Comparison of ENCODE assay signal across 8 mouse cellular contexts in the genomic region with DNA sequence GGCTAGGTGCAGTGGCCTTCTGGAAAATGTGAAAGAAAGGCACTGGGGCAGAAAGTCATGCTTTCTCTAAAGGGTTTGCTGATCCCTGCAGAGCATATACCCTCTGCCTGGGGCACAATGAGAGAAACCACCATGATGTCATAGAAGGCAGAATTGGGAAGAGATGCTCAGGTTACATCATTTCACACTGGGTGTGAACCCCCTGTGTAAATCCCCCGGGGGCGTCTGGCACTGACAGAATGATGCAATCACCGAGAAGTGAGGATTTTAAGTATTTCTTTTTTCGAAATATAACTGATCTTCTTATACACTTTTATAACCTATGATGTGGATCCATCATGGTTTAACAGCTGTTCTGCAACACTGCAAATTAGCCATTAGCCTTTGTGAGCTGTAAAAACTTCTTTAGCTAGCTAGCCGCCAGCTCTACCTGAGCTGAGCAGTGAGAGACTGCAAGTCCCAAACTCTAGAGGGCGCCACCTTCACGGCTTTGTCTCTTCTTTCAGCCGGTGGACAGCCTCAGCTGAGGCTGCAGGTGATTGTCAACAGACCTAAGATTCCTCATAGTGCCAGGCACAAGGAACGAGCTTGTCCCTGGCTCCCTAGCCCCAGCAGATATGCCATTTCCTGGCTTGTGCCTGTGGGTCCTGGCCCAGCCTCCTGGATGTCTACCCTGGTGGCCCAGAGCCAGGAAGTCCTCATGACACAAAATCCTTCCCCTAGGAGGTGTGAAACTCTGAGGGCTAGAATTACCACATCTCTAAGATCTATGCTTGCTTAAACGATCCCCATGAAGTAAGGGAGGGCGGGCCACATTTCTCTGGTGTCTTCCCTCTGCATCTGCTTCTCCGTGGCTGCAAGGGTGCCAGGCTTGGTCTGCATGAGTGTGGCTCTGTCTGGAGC. TPM values are rescaled to one million over a fixed set of nuclear protein-coding genes. Genes with fewer than 3 reads are reported as not detected.
A peak's percentile ranks its signal among the peaks of the same experiment; 100 is the strongest.
DNase-seq lines count a peak whose midpoint lies in the region; ATAC-seq lines count a peak whose summit lies in the region.

No protein-coding gene starts in this region.

- H3K27me3 ChIP-seq in heart, embryonic 12.5 days (replicated peaks): peaks cover 6% of the 10 kb centered on the region; the same call in 1 of the 2 replicates
- no peaks in the 10 kb centered on the region for H3K27me3 ChIP-seq in embryonic facial prominence, embryonic 12.5 days
- 0 out of 2 replicates have a peak, but pooled peaks cover 6% of the 10 kb centered on the region for H3K27me3 ChIP-seq in kidney, embryonic 15.5 days
- H3K27me3 ChIP-seq in stomach, embryonic 16.5 days (ENCODE audit: control insufficient read depth, insufficient read depth, low read length): no peaks in the 10 kb centered on the region

- peak; percentile 83 for DNase-seq in heart, adult 11 months
- peak; percentile 75 for DNase-seq in 416B (ENCODE audit: low read depth)
- peak; percentile 64 for DNase-seq in adrenal gland, postnatal 10 days
- peak; percentile 67 for DNase-seq in lung, postnatal 36 days

- no peak overlapping the region for H3K9ac ChIP-seq in heart, embryonic 12.5 days
- H3K9ac ChIP-seq in embryonic facial prominence, embryonic 12.5 days: no peak overlapping the region
- H3K9ac ChIP-seq in kidney, embryonic 15.5 days: no peak overlapping the region
- no peak overlapping the region for H3K9ac ChIP-seq in stomach, embryonic 16.5 days (ENCODE audit: low read length)

- WGBS in heart, embryonic 12.5 days: 35% methylated on average over 12 of the region's 12 CpGs
- 44% methylated on average over 12 of the region's 12 CpGs for WGBS in embryonic facial prominence, embryonic 12.5 days
- WGBS in kidney, embryonic 15.5 days: 35% methylated on average over 12 of the region's 12 CpGs
- 37% methylated on average over 12 of the region's 12 CpGs for WGBS in stomach, embryonic 16.5 days

- H3K4me2 ChIP-seq in heart, embryonic 12.5 days: no peak overlapping the region
- no peak overlapping the region for H3K4me2 ChIP-seq in embryonic facial prominence, embryonic 12.5 days (replicated peaks)
- no peak overlapping the region for H3K4me2 ChIP-seq in kidney, embryonic 15.5 days
- H3K4me2 ChIP-seq in stomach, embryonic 16.5 days (ENCODE audit: low read depth, low read length): no peak overlapping the region

- no peak overlapping the region for H3K27ac ChIP-seq in heart, embryonic 12.5 days (ENCODE audit: poor library complexity, severe bottlenecking)
- H3K27ac ChIP-seq in embryonic facial prominence, embryonic 12.5 days: no peak overlapping the region
- H3K27ac ChIP-seq in kidney, embryonic 15.5 days: no peak overlapping the region
- no peak overlapping the region for H3K27ac ChIP-seq in stomach, embryonic 16.5 days (ENCODE audit: low read length)

- no peaks in the 10 kb centered on the region for H3K4me1 ChIP-seq in heart, embryonic 12.5 days (replicated peaks)
- no peaks in the 10 kb centered on the region for H3K4me1 ChIP-seq in embryonic facial prominence, embryonic 12.5 days
- 0 out of 2 replicates have a peak, but pooled peaks cover 2% of the 10 kb centered on the region for H3K4me1 ChIP-seq in kidney, embryonic 15.5 days
- no peaks in the 10 kb centered on the region for H3K4me1 ChIP-seq in stomach, embryonic 16.5 days (ENCODE audit: control insufficient read depth, insufficient read depth, low read length)

- no peaks in the 10 kb centered on the region for H3K9me3 ChIP-seq in heart, embryonic 12.5 days (replicated peaks)
- no peaks in the 10 kb centered on the region for H3K9me3 ChIP-seq in embryonic facial prominence, embryonic 12.5 days
- H3K9me3 ChIP-seq in kidney, embryonic 15.5 days (replicated peaks): no peaks in the 10 kb centered on the region
- H3K9me3 ChIP-seq in stomach, embryonic 16.5 days (replicated peaks; ENCODE audit: control insufficient read depth, low read length): no peaks in the 10 kb centered on the region

- H3K4me3 ChIP-seq in heart, embryonic 12.5 days: no peak overlapping the region
- no peak overlapping the region for H3K4me3 ChIP-seq in embryonic facial prominence, embryonic 12.5 days
- no peak overlapping the region for H3K4me3 ChIP-seq in kidney, embryonic 15.5 days (replicated peaks)
- H3K4me3 ChIP-seq in stomach, embryonic 16.5 days (replicated peaks; ENCODE audit: low read length): no peak overlapping the region

- H3K36me3 ChIP-seq in heart, embryonic 12.5 days: no peaks in the 10 kb centered on the region
- no peaks in the 10 kb centered on the region for H3K36me3 ChIP-seq in embryonic facial prominence, embryonic 12.5 days
- H3K36me3 ChIP-seq in kidney, embryonic 15.5 days: no peaks in the 10 kb centered on the region
- H3K36me3 ChIP-seq in stomach, embryonic 16.5 days (ENCODE audit: control insufficient read depth, insufficient read depth, low read length): no peaks in the 10 kb centered on the region

- no peak for ATAC-seq in heart, embryonic 12.5 days (ENCODE audit: insufficient number of reproducible peaks, low FRiP score)
- ATAC-seq in embryonic facial prominence, embryonic 12.5 days (ENCODE audit: insufficient number of reproducible peaks, insufficient read depth, low FRiP score, low TSS enrichment): 0 out of 2 replicates have a peak, but pooled peaks have one; percentile 56
- ATAC-seq in kidney, embryonic 15.5 days (replicated peaks; ENCODE audit: low FRiP score): peak; percentile 56; the same call in 1 of the 2 replicates
- ATAC-seq in stomach, embryonic 16.5 days (ENCODE audit: insufficient read depth, low FRiP score): peak; percentile 60; the same call in 1 of the 2 replicates

RNA-seq across cellular contexts. Expression of a gene that starts 29.4 kb away (rescaled TPM):
- not detected in 2 replicates for polyA plus RNA-seq in heart, embryonic 12.5 days (2016; fragmentation: Nextera tagmentation; extraction: Ambion mirVana)
- total RNA-seq in adrenal gland, postnatal 10 days (2021): 1 to 10 TPM in 1 of 2 experiments, under 1 TPM in 1; 0.79 to 1.3 TPM
- polyA plus RNA-seq in embryonic facial prominence, embryonic 12.5 days (2016; fragmentation: Nextera tagmentation; extraction: Ambion mirVana): 0.60 and 0.64 TPM in 2 replicates
- polyA plus RNA-seq in kidney, embryonic 15.5 days (2015; fragmentation: Nextera tagmentation; extraction: Ambion mirVana): 0.34 and 0.99 TPM in 2 replicates
- 34.1 and 50.8 TPM in 2 replicates for polyA plus RNA-seq in stomach, embryonic 16.5 days (2015; fragmentation: Nextera tagmentation; extraction: Ambion mirVana)

RNA-seq across cellular contexts. Expression of a gene that starts 36.2 kb away (rescaled TPM):
- 9.8 and 10.0 TPM in 2 replicates for polyA plus RNA-seq in heart, embryonic 12.5 days (2016; fragmentation: Nextera tagmentation; extraction: Ambion mirVana)
- total RNA-seq in adrenal gland, postnatal 10 days (2021): 10 to 100 TPM; 22.9 to 23.9 TPM
- 11.5 and 12.2 TPM in 2 replicates for polyA plus RNA-seq in embryonic facial prominence, embryonic 12.5 days (2016; fragmentation: Nextera tagmentation; extraction: Ambion mirVana)
- polyA plus RNA-seq in kidney, embryonic 15.5 days (2015; fragmentation: Nextera tagmentation; extraction: Ambion mirVana): 6.9 TPM in 2 replicates
- polyA plus RNA-seq in stomach, embryonic 16.5 days (2015; fragmentation: Nextera tagmentation; extraction: Ambion mirVana): 9.1 and 9.5 TPM in 2 replicates

RNA-seq across cellular contexts. Expression of a gene that starts 55.1 kb away (rescaled TPM):
- polyA plus RNA-seq in heart, embryonic 12.5 days (2016; fragmentation: Nextera tagmentation; extraction: Ambion mirVana): 29.9 and 34.8 TPM in 2 replicates
- total RNA-seq in adrenal gland, postnatal 10 days (2021): 10 to 100 TPM; 12.5 to 16.5 TPM
- 15.9 and 16.9 TPM in 2 replicates for polyA plus RNA-seq in embryonic facial prominence, embryonic 12.5 days (2016; fragmentation: Nextera tagmentation; extraction: Ambion mirVana)
- 44.2 and 49.6 TPM in 2 replicates for polyA plus RNA-seq in kidney, embryonic 15.5 days (2015; fragmentation: Nextera tagmentation; extraction: Ambion mirVana)
- polyA plus RNA-seq in stomach, embryonic 16.5 days (2015; fragmentation: Nextera tagmentation; extraction: Ambion mirVana): 22.5 and 47.0 TPM in 2 replicates

Comparison
In these comparisons a context has a peak if more than half of its experiments do, and no peak if none do; other contexts are left out.
1. RNA of a gene that starts 29.4 kb away (polyA plus RNA-seq): 34.1 to 50.8 TPM in stomach, embryonic 16.5 days; 0.60 to 0.64 TPM in embryonic facial prominence, embryonic 12.5 days, 0.34 to 0.99 TPM in kidney, embryonic 15.5 days and not detected in heart, embryonic 12.5 days; every median in the first group is over 10 times any median in the second.
2. Peak in every context shown above with its lines, with median percentiles within 50 percentile points of each other: DNase-seq.